Comparison of ENCODE assay signal across 8 mouse cellular contexts in the genomic region with DNA sequence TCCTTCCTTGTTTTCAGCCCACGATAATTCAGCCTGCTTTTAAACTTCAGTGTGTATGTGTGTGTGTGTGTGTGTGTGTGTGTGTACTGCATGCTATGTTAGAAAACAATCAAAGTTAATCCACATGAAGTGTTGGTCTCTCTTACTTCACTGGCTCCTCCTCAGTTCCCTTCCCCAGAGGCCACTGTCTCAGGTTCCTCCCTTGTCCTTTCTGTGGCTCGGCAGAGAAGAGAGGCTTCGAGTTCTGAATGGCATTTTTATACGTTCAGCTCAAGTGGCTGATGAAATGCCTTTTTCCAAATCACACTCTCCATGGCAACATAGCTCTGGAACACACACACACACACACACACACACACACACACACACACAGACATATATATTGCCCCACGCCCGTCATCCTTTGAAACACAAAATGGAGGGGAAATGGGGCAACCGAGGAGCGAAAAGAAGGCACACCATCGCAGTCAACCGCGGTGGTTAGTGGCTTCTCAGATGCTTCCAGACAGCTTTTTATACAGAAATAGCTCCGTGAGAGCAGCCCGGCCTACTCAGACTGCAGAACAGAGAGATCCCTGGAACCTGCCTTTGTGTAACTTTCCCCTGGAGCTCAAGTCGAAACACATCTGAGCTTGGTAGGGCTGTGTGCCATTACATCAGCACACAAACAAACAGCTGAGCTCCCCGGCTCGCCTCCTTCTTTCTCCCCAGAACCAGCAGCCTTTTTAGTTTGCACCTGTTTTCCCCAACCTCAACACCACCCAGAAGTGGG. TPM values are rescaled to one million over a fixed set of nuclear protein-coding genes. Genes with fewer than 3 reads are reported as not detected.
DNase-seq lines count a peak whose midpoint lies in the region; ATAC-seq lines count a peak whose summit lies in the region.

No protein-coding gene starts in this region.

- H3K4me3 ChIP-seq in heart, embryonic 13.5 days, result no peak overlapping the region
- no peak overlapping the region for H3K4me3 ChIP-seq in lung, embryonic 15.5 days

- no peak for DNase-seq in heart, adult 9 months (ENCODE audit: low spot score in 2 of 2)
- DNase-seq in brain, adult 2 months (ENCODE audit: low read depth, low spot score), result peak; percentile 92
- peak; percentile 19 for DNase-seq in right cerebral cortex, postnatal 4 days
- DNase-seq in cerebellum, adult 9-10 months, result no peak
- no peak for DNase-seq in kidney, adult 18-20 months

- peaks cover 48% of the 10 kb centered on the region for H3K4me1 ChIP-seq in heart, embryonic 13.5 days
- peaks cover 33% of the 10 kb centered on the region for H3K4me1 ChIP-seq in lung, embryonic 15.5 days

- WGBS in heart, embryonic 13.5 days, result 45% methylated on average over 16 of the region's 16 CpGs
- WGBS in lung, embryonic 15.5 days, result 36% methylated on average over 16 of the region's 16 CpGs

- H3K4me2 ChIP-seq in heart, embryonic 13.5 days, result peak overlapping the region; percentile 40
- peak overlapping the region; percentile 25 for H3K4me2 ChIP-seq in lung, embryonic 15.5 days

- no peaks in the 10 kb centered on the region for H3K36me3 ChIP-seq in heart, embryonic 13.5 days
- no peaks in the 10 kb centered on the region for H3K36me3 ChIP-seq in lung, embryonic 15.5 days

- H3K27me3 ChIP-seq in heart, embryonic 13.5 days (replicated peaks), result no peaks in the 10 kb centered on the region
- no peaks in the 10 kb centered on the region for H3K27me3 ChIP-seq in lung, embryonic 15.5 days

- peak overlapping the region; percentile 50 for H3K9ac ChIP-seq in heart, embryonic 13.5 days
- H3K9ac ChIP-seq in lung, embryonic 15.5 days, result no peak overlapping the region

- no peak for ATAC-seq in heart, embryonic 13.5 days (ENCODE audit: extremely low read depth, insufficient number of reproducible peaks, low FRiP score, low TSS enrichment)
- peak; percentile 26 to 30; a peak in 2 of 4 replicates for ATAC-seq in hematopoietic stem cell, adult 5-6 weeks (replicated peaks in 1 of 2; ENCODE audit: insufficient read depth in 1 of 2, low FRiP score in 2 of 2, low TSS enrichment in 1 of 2, low read depth in 1 of 2, poor library complexity in 2 of 2, severe bottlenecking in 2 of 2)
- ATAC-seq in lung, embryonic 15.5 days (ENCODE audit: borderline replicate concordance, extremely low read depth, low FRiP score, low TSS enrichment), result peak; percentile 52

- no peaks in the 10 kb centered on the region for H3K9me3 ChIP-seq in heart, embryonic 13.5 days
- H3K9me3 ChIP-seq in lung, embryonic 15.5 days, result no peaks in the 10 kb centered on the region

- H3K27ac ChIP-seq in heart, embryonic 13.5 days (replicated peaks), result peak overlapping the region; percentile 69
- peak overlapping the region; percentile 79 for H3K27ac ChIP-seq in lung, embryonic 15.5 days

RNA-seq across cellular contexts. Expression of gene Mcur1, which starts 34.4 kb away (rescaled TPM):
- polyA plus RNA-seq in heart, embryonic 13.5 days (2015; fragmentation: Nextera tagmentation; extraction: Ambion mirVana), result 14.1 and 14.6 TPM in 2 replicates
- total RNA-seq in hematopoietic stem cell, adult 5-6 weeks (2017), result 32.2 and 34.8 TPM in 2 replicates
- 16.2 and 17.9 TPM in 2 replicates for polyA plus RNA-seq in lung, embryonic 15.5 days (2015; fragmentation: Nextera tagmentation; extraction: Ambion mirVana)

RNA-seq across cellular contexts. Expression of gene Ranbp9, which starts 44.5 kb away (rescaled TPM):
- polyA plus RNA-seq in heart, embryonic 13.5 days (2015; fragmentation: Nextera tagmentation; extraction: Ambion mirVana), result 4.9 and 6.2 TPM in 2 replicates
- 92.1 and 108 TPM in 2 replicates for total RNA-seq in hematopoietic stem cell, adult 5-6 weeks (2017)
- polyA plus RNA-seq in lung, embryonic 15.5 days (2015; fragmentation: Nextera tagmentation; extraction: Ambion mirVana), result 8.1 and 9.2 TPM in 2 replicates

Comparison
In these comparisons a context has a peak if more than half of its experiments do, and no peak if none do; other contexts are left out.
1. DNase-seq: peak in brain, adult 2 months (single experiment) and right cerebral cortex, postnatal 4 days (single experiment); none in heart, adult 9 months (0 of 2), cerebellum, adult 9-10 months (single experiment) and kidney, adult 18-20 months (single experiment).